Mouse (Mus musculus): ENCODE data around the gene Hnrnph3. TPM values are rescaled to one million over a fixed set of nuclear protein-coding genes. Genes with fewer than 3 reads are reported as not detected.

The Hnrnph3 gene
- total RNA-seq, 1 experiment, result 25.7 TPM

- no peaks in the 10 kb centered on the region for H3K4me1 ChIP-seq (ENCODE audit: control insufficient read depth in 2 of 2, insufficient read depth in 2 of 2, low read length in 2 of 2, poor library complexity in 1 of 2)
- no peak overlapping the region for H3K9ac ChIP-seq (ENCODE audit: insufficient read depth, low read depth, low read length, poor library complexity, severe bottlenecking)
- no peak overlapping the region for H3K4me3 ChIP-seq (ENCODE audit: insufficient read depth in 1 of 2, low read depth in 1 of 2, low read length in 2 of 2, poor library complexity in 1 of 2, severe bottlenecking in 1 of 2)
- H3K9me3 ChIP-seq (ENCODE audit: control insufficient read depth, insufficient read depth, low read depth, low read length), result no peaks in the 10 kb centered on the region
- TF ChIP-seq ZC3H11A (IDR thresholded peaks at IDR 0.05; ENCODE audit: borderline replicate concordance, low read depth, low read length) (no peak), CHD2 (IDR thresholded peaks at IDR 0.05; ENCODE audit: low read depth, low read length) (no peak), HCFC1 (IDR thresholded peaks at IDR 0.05; ENCODE audit: borderline replicate concordance, insufficient read depth, low read length) (no peak), ZNF384 (IDR thresholded peaks at IDR 0.05; ENCODE audit: low read depth, low read length) (no peak), MAFK (IDR thresholded peaks at IDR 0.05; ENCODE audit: insufficient read depth, low read depth, low read length) (no peak)
- in situ Hi-C loops (cut with MboI; ENCODE audit: low sequenced_read_pairs in 2 of 2, unreplicated experiment in 2 of 2), result no loop called here
- DNase-seq (ENCODE audit: low read depth, low spot score), result no peak
- H3K36me3 ChIP-seq (ENCODE audit: control insufficient read depth, insufficient read depth, low read length, poor library complexity, severe bottlenecking), result peaks cover 47% of the 10 kb centered on the region
- no peak overlapping the region for H3K27ac ChIP-seq (ENCODE audit: insufficient read depth, low read depth, low read length, poor library complexity, severe bottlenecking)
Observed at GRCm38 (mm10) chr10:63000584-63000983, 23.4 kb downstream of the Hnrnph3 start.

GRCm38 (mm10) chr10:62993991-62994390 is 30.0 kb downstream of the Hnrnph3 start:
- peaks cover 0 to 9% of the 10 kb centered on the region in 2 experiments; a peak in 3 of 4 replicates for H3K4me1 ChIP-seq (ENCODE audit: control insufficient read depth in 2 of 2, insufficient read depth in 2 of 2, low read length in 2 of 2, poor library complexity in 1 of 2)

GRCm38 (mm10) chr10:62990636-62991035 is 33.4 kb downstream of the Hnrnph3 start:
- H3K9me3 ChIP-seq (ENCODE audit: control insufficient read depth, insufficient read depth, low read depth, low read length), result no peaks in the 10 kb centered on the region
- in situ Hi-C loops (cut with MboI; ENCODE audit: low sequenced_read_pairs in 2 of 2, unreplicated experiment in 2 of 2), result no loop called here
- peaks cover 0 to 9% of the 10 kb centered on the region in 2 experiments; a peak in 3 of 4 replicates for H3K4me1 ChIP-seq (ENCODE audit: control insufficient read depth in 2 of 2, insufficient read depth in 2 of 2, low read length in 2 of 2, poor library complexity in 1 of 2)
- TF ChIP-seq CHD2 (IDR thresholded peaks at IDR 0.05; ENCODE audit: low read depth, low read length), result no peak
- TF ChIP-seq ZC3H11A (IDR thresholded peaks at IDR 0.05; ENCODE audit: borderline replicate concordance, low read depth, low read length), result no peak
- no peak for TF ChIP-seq ZNF384 (IDR thresholded peaks at IDR 0.05; ENCODE audit: low read depth, low read length)
- TF ChIP-seq MAFK (IDR thresholded peaks at IDR 0.05; ENCODE audit: insufficient read depth, low read depth, low read length), result no peak
- no peak for TF ChIP-seq HCFC1 (IDR thresholded peaks at IDR 0.05; ENCODE audit: borderline replicate concordance, insufficient read depth, low read length)
- DNase-seq (ENCODE audit: low read depth, low spot score), result no peak
- H3K27ac ChIP-seq (ENCODE audit: insufficient read depth, low read depth, low read length, poor library complexity, severe bottlenecking), result no peak overlapping the region
- H3K36me3 ChIP-seq (ENCODE audit: control insufficient read depth, insufficient read depth, low read length, poor library complexity, severe bottlenecking), result peaks cover 29% of the 10 kb centered on the region; the same call in 1 of the 2 replicates
- H3K4me3 ChIP-seq (ENCODE audit: insufficient read depth in 1 of 2, low read depth in 1 of 2, low read length in 2 of 2, poor library complexity in 1 of 2, severe bottlenecking in 1 of 2), result peak overlapping the region; percentile 33 to 50; a peak in 3 of 4 replicates
- H3K9ac ChIP-seq (ENCODE audit: insufficient read depth, low read depth, low read length, poor library complexity, severe bottlenecking), result peak overlapping the region; percentile 52; the same call in 1 of the 2 replicates

More at GRCm38 (mm10) chr10:62993991-62994390, 30.0 kb downstream of the Hnrnph3 start:
- H3K9ac ChIP-seq (ENCODE audit: insufficient read depth, low read depth, low read length, poor library complexity, severe bottlenecking), result no peak overlapping the region; the same call in 1 of the 2 replicates
- no peak overlapping the region for H3K4me3 ChIP-seq (ENCODE audit: insufficient read depth in 1 of 2, low read depth in 1 of 2, low read length in 2 of 2, poor library complexity in 1 of 2, severe bottlenecking in 1 of 2)
- peaks cover 47% of the 10 kb centered on the region for H3K36me3 ChIP-seq (ENCODE audit: control insufficient read depth, insufficient read depth, low read length, poor library complexity, severe bottlenecking)
- peak; percentile 24 for DNase-seq (ENCODE audit: low read depth, low spot score)
- TF ChIP-seq CHD2 (IDR thresholded peaks at IDR 0.05; ENCODE audit: low read depth, low read length) (no peak), ZC3H11A (IDR thresholded peaks at IDR 0.05; ENCODE audit: borderline replicate concordance, low read depth, low read length) (no peak), MAFK (IDR thresholded peaks at IDR 0.05; ENCODE audit: insufficient read depth, low read depth, low read length) (no peak), ZNF384 (IDR thresholded peaks at IDR 0.05; ENCODE audit: low read depth, low read length) (no peak), HCFC1 (IDR thresholded peaks at IDR 0.05; ENCODE audit: borderline replicate concordance, insufficient read depth, low read length) (no peak)
- in situ Hi-C loops (cut with MboI; ENCODE audit: low sequenced_read_pairs in 2 of 2, unreplicated experiment in 2 of 2), result no loop called here
- H3K9me3 ChIP-seq (ENCODE audit: control insufficient read depth, insufficient read depth, low read depth, low read length), result no peaks in the 10 kb centered on the region
- H3K27ac ChIP-seq (ENCODE audit: insufficient read depth, low read depth, low read length, poor library complexity, severe bottlenecking), result no peak overlapping the region; the same call in 1 of the 2 replicates

DNA sequence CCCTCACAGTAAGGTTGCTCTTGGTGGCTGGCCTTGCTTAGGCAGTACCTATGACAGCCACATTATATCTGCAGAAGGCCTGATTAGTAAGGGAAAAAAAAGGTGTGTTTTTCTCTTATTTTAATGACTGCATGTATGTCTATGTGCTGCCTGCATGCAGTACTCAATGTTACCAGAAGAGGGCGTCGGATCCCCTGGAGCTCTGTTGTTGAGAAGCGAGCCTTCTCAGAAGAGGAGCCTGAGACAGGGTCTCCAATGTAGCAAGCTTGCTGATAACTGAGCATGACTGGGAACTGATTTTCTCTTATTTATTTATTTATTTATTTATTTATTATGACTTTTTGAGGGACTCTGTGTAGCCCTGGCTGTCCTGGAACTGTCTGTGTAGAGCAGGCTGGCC is 36.7 kb downstream of the Hnrnph3 start:
- no peak overlapping the region for H3K9ac ChIP-seq (ENCODE audit: insufficient read depth, low read depth, low read length, poor library complexity, severe bottlenecking)
- in situ Hi-C loops (cut with MboI; ENCODE audit: low sequenced_read_pairs in 2 of 2, unreplicated experiment in 2 of 2), result no loop called here
- TF ChIP-seq ZNF384 (IDR thresholded peaks at IDR 0.05; ENCODE audit: low read depth, low read length), result no peak
- TF ChIP-seq HCFC1 (IDR thresholded peaks at IDR 0.05; ENCODE audit: borderline replicate concordance, insufficient read depth, low read length), result no peak
- TF ChIP-seq CHD2 (IDR thresholded peaks at IDR 0.05; ENCODE audit: low read depth, low read length), result no peak
- TF ChIP-seq MAFK (IDR thresholded peaks at IDR 0.05; ENCODE audit: insufficient read depth, low read depth, low read length), result no peak
- peak; percentile 45; the same call in 1 of the 2 replicates for TF ChIP-seq ZC3H11A (IDR thresholded peaks at IDR 0.05; ENCODE audit: borderline replicate concordance, low read depth, low read length)
- no peak overlapping the region for H3K4me3 ChIP-seq (ENCODE audit: insufficient read depth in 1 of 2, low read depth in 1 of 2, low read length in 2 of 2, poor library complexity in 1 of 2, severe bottlenecking in 1 of 2)
- no peak overlapping the region for H3K27ac ChIP-seq (ENCODE audit: insufficient read depth, low read depth, low read length, poor library complexity, severe bottlenecking)
- peaks cover 24% of the 10 kb centered on the region; the same call in 1 of the 2 replicates for H3K36me3 ChIP-seq (ENCODE audit: control insufficient read depth, insufficient read depth, low read length, poor library complexity, severe bottlenecking)
- peak; percentile 73 for DNase-seq (ENCODE audit: low read depth, low spot score)
- H3K4me1 ChIP-seq (ENCODE audit: control insufficient read depth in 2 of 2, insufficient read depth in 2 of 2, low read length in 2 of 2, poor library complexity in 1 of 2), result no peaks in the 10 kb centered on the region
- no peaks in the 10 kb centered on the region for H3K9me3 ChIP-seq (ENCODE audit: control insufficient read depth, insufficient read depth, low read depth, low read length)

Data from ES-E14 (cell line).